Mouse (Mus musculus): ENCODE data around the gene Rasl12. TPM values are rescaled to one million over a fixed set of nuclear protein-coding genes. Genes with fewer than 3 reads are reported as not detected.

Gene Rasl12
- polyA plus RNA-seq, 1 experiment, result 7.8 TPM

GRCm38 (mm10) chr9:65381017-65381590 is 17.2 kb upstream of the Rasl12 start:
- Histone ChIP-seq H3K27me3 (ENCODE audit: control insufficient read depth, insufficient read depth, low read length) (no peaks in the 10 kb centered on the region), H3K4me3 (ENCODE audit: control insufficient read depth, insufficient read depth, low read length) (no peak overlapping the region), H3K4me1 (replicated peaks; ENCODE audit: control insufficient read depth, insufficient read depth, low read length) (0 out of 2 replicates have a peak, but pooled peaks cover 4% of the 10 kb centered on the region), H3K36me3 (ENCODE audit: control insufficient read depth, insufficient read depth, low read length) (no peaks in the 10 kb centered on the region), H3K27ac (ENCODE audit: control insufficient read depth, insufficient read depth, low read length) (no peak overlapping the region)
- DNase-seq, result no peak
- 91% methylated on average over 4 of the region's 4 CpGs for WGBS
- TF ChIP-seq CTCF (IDR thresholded peaks at IDR 0.05; ENCODE audit: borderline replicate concordance, control insufficient read depth, extremely low read depth, insufficient read depth, low read length, poor library complexity) (no peak), POLR2A (IDR thresholded peaks at IDR 0.05; ENCODE audit: control insufficient read depth, extremely low read depth, insufficient read depth, low read length, poor library complexity) (no peak)

GRCm38 (mm10) chr9:65382031-65382750 is 16.1 kb upstream of the Rasl12 start:
- H3K4me1 ChIP-seq (replicated peaks; ENCODE audit: control insufficient read depth, insufficient read depth, low read length), result 0 out of 2 replicates have a peak, but pooled peaks cover 4% of the 10 kb centered on the region
- DNase-seq, result no peak
- TF ChIP-seq CTCF (IDR thresholded peaks at IDR 0.05; ENCODE audit: borderline replicate concordance, control insufficient read depth, extremely low read depth, insufficient read depth, low read length, poor library complexity) (no peak), POLR2A (IDR thresholded peaks at IDR 0.05; ENCODE audit: control insufficient read depth, extremely low read depth, insufficient read depth, low read length, poor library complexity) (no peak)
- WGBS, result 85% methylated on average over 6 of the region's 6 CpGs
- H3K27me3 ChIP-seq (ENCODE audit: control insufficient read depth, insufficient read depth, low read length), result no peaks in the 10 kb centered on the region
- H3K27ac ChIP-seq (ENCODE audit: control insufficient read depth, insufficient read depth, low read length), result no peak overlapping the region
- no peaks in the 10 kb centered on the region for H3K36me3 ChIP-seq (ENCODE audit: control insufficient read depth, insufficient read depth, low read length)
- H3K4me3 ChIP-seq (ENCODE audit: control insufficient read depth, insufficient read depth, low read length), result no peak overlapping the region

- H3K36me3 ChIP-seq (ENCODE audit: control insufficient read depth, insufficient read depth, low read length), result no peaks in the 10 kb centered on the region
- DNase-seq, result no peak
- H3K4me1 ChIP-seq (replicated peaks; ENCODE audit: control insufficient read depth, insufficient read depth, low read length), result 0 out of 2 replicates have a peak, but pooled peaks cover 4% of the 10 kb centered on the region
- no peaks in the 10 kb centered on the region for H3K27me3 ChIP-seq (ENCODE audit: control insufficient read depth, insufficient read depth, low read length)
- H3K27ac ChIP-seq (ENCODE audit: control insufficient read depth, insufficient read depth, low read length), result no peak overlapping the region
- WGBS, result 87% methylated on average over 3 of the region's 3 CpGs
- no peak overlapping the region for H3K4me3 ChIP-seq (ENCODE audit: control insufficient read depth, insufficient read depth, low read length)
- TF ChIP-seq POLR2A (IDR thresholded peaks at IDR 0.05; ENCODE audit: control insufficient read depth, extremely low read depth, insufficient read depth, low read length, poor library complexity), result no peak
- no peak for TF ChIP-seq CTCF (IDR thresholded peaks at IDR 0.05; ENCODE audit: borderline replicate concordance, control insufficient read depth, extremely low read depth, insufficient read depth, low read length, poor library complexity)
Measured at GRCm38 (mm10) chr9:65382751-65383097, 15.6 kb upstream of the Rasl12 start.

- DNase-seq, result no peak
- H3K27me3 ChIP-seq (ENCODE audit: control insufficient read depth, insufficient read depth, low read length), result no peaks in the 10 kb centered on the region
- no peaks in the 10 kb centered on the region for H3K36me3 ChIP-seq (ENCODE audit: control insufficient read depth, insufficient read depth, low read length)
Measured at GRCm38 (mm10) chr9:65384276-65384675, 14.0 kb upstream of the Rasl12 start.

GRCm38 (mm10) chr9:65386373-65387140 is 11.7 kb upstream of the Rasl12 start:
- Histone ChIP-seq H3K36me3 (ENCODE audit: control insufficient read depth, insufficient read depth, low read length) (no peaks in the 10 kb centered on the region), H3K27ac (ENCODE audit: control insufficient read depth, insufficient read depth, low read length) (no peak overlapping the region), H3K27me3 (ENCODE audit: control insufficient read depth, insufficient read depth, low read length) (no peaks in the 10 kb centered on the region; the same call in 1 of the 2 replicates), H3K4me3 (ENCODE audit: control insufficient read depth, insufficient read depth, low read length) (no peak overlapping the region), H3K4me1 (replicated peaks; ENCODE audit: control insufficient read depth, insufficient read depth, low read length) (peaks cover 12% of the 10 kb centered on the region)
- WGBS, result 65% methylated on average over 8 of the region's 8 CpGs
- no peak for DNase-seq
- no peak for TF ChIP-seq POLR2A (IDR thresholded peaks at IDR 0.05; ENCODE audit: control insufficient read depth, extremely low read depth, insufficient read depth, low read length, poor library complexity)
- no peak for TF ChIP-seq CTCF (IDR thresholded peaks at IDR 0.05; ENCODE audit: borderline replicate concordance, control insufficient read depth, extremely low read depth, insufficient read depth, low read length, poor library complexity)

More at GRCm38 (mm10) chr9:65384276-65384675, 14.0 kb upstream of the Rasl12 start:
- Histone ChIP-seq H3K4me1 (replicated peaks; ENCODE audit: control insufficient read depth, insufficient read depth, low read length) (0 out of 2 replicates have a peak, but pooled peaks cover 4% of the 10 kb centered on the region), H3K4me3 (ENCODE audit: control insufficient read depth, insufficient read depth, low read length) (no peak overlapping the region), H3K27ac (ENCODE audit: control insufficient read depth, insufficient read depth, low read length) (no peak overlapping the region)
- WGBS, result 85% methylated on average over 3 of the region's 3 CpGs
- TF ChIP-seq CTCF (IDR thresholded peaks at IDR 0.05; ENCODE audit: borderline replicate concordance, control insufficient read depth, extremely low read depth, insufficient read depth, low read length, poor library complexity) (no peak), POLR2A (IDR thresholded peaks at IDR 0.05; ENCODE audit: control insufficient read depth, extremely low read depth, insufficient read depth, low read length, poor library complexity) (no peak)
